Mouse (Mus musculus): ENCODE results near the gene Dhrs4. TPM values are rescaled to one million over a fixed set of nuclear protein-coding genes. Genes with fewer than 3 reads are reported as not detected.

Dhrs4 gene
- 57.4 and 80.1 TPM in 2 replicates for polyA plus RNA-seq (2012; rRNA removed; ENCODE audit: low replicate concordance)

GRCm38 (mm10) chr14:55478651-55479599 is at the start of gene Dhrs4:
Gene Dhrs4 (plus strand): TSS chr14:55478758.

GRCm38 (mm10) chr14:55490361-55491201 is 12.0 kb downstream of the Dhrs4 start, which contains the start of gene Carmil3:
Gene Carmil3 (plus strand): TSS chr14:55490651.

GRCm38 (mm10) chr14:55510125-55510731 is 31.7 kb downstream of the Dhrs4 start, which contains the start of gene Cpne6:
Gene Cpne6 (plus strand): TSS chr14:55510445.

GRCm38 (mm10) chr14:55524785-55525184 is 46.2 kb downstream of the Dhrs4 start, which contains the start of gene Nrl:
Gene Nrl (minus strand): TSS chr14:55524981.

Other genes starting within 250 kb of the Dhrs4 start
- 2.1 and 9.4 TPM in 2 replicates for gene Carmil3, start 11.9 kb downstream of the Dhrs4 start, polyA plus RNA-seq (2012; rRNA removed; ENCODE audit: low replicate concordance)
- gene Cpne6, start 31.7 kb downstream of the Dhrs4 start, polyA plus RNA-seq (2012; rRNA removed; ENCODE audit: low replicate concordance): 0.08 and 0.19 TPM in 2 replicates
- gene Nrl, start 46.2 kb downstream of the Dhrs4 start, polyA plus RNA-seq (2012; rRNA removed; ENCODE audit: low replicate concordance): not detected in 2 replicates
- 44.1 and 72.2 TPM in 2 replicates for gene Pck2, start 61.5 kb downstream of the Dhrs4 start, polyA plus RNA-seq (2012; rRNA removed; ENCODE audit: low replicate concordance)
- gene Dcaf11, start 81.2 kb downstream of the Dhrs4 start, polyA plus RNA-seq (2012; rRNA removed; ENCODE audit: low replicate concordance): 79.4 and 81.9 TPM in 2 replicates
- gene A730061H03Rik, start 81.6 kb downstream of the Dhrs4 start, polyA plus RNA-seq (2012; rRNA removed; ENCODE audit: low replicate concordance): 2.9 and 3.1 TPM in 2 replicates
- 0.68 and 2.5 TPM in 2 replicates for gene Fitm1, start 96.9 kb downstream of the Dhrs4 start, polyA plus RNA-seq (2012; rRNA removed; ENCODE audit: low replicate concordance)
- 111 and 123 TPM in 2 replicates for gene Psme1, start 99.4 kb downstream of the Dhrs4 start, polyA plus RNA-seq (2012; rRNA removed; ENCODE audit: low replicate concordance)
- gene Emc9, start 106.5 kb downstream of the Dhrs4 start, polyA plus RNA-seq (2012; rRNA removed; ENCODE audit: low replicate concordance): 34.6 and 113 TPM in 2 replicates
- 133 and 138 TPM in 2 replicates for gene Psme2, start 112.4 kb downstream of the Dhrs4 start, polyA plus RNA-seq (2012; rRNA removed; ENCODE audit: low replicate concordance)
- gene Rnf31, start 113.0 kb downstream of the Dhrs4 start, polyA plus RNA-seq (2012; rRNA removed; ENCODE audit: low replicate concordance): 27.9 and 42.1 TPM in 2 replicates
- gene Irf9, start 124.8 kb downstream of the Dhrs4 start, polyA plus RNA-seq (2012; rRNA removed; ENCODE audit: low replicate concordance): 39.3 and 81.5 TPM in 2 replicates
- 0.10 and 23.9 TPM in 2 replicates for gene Rec8, start 139.3 kb downstream of the Dhrs4 start, polyA plus RNA-seq (2012; rRNA removed; ENCODE audit: low replicate concordance)
- gene Ipo4, start 157.2 kb downstream of the Dhrs4 start, polyA plus RNA-seq (2012; rRNA removed; ENCODE audit: low replicate concordance): 115 and 240 TPM in 2 replicates
- gene Gm49378, start 159.1 kb downstream of the Dhrs4 start, polyA plus RNA-seq (2012; rRNA removed; ENCODE audit: low replicate concordance): 1.3 and 8.1 TPM in 2 replicates
- gene Tm9sf1, start 165.0 kb downstream of the Dhrs4 start, polyA plus RNA-seq (2012; rRNA removed; ENCODE audit: low replicate concordance): 73.5 and 94.8 TPM in 2 replicates
- gene Tssk4, start 171.4 kb downstream of the Dhrs4 start, polyA plus RNA-seq (2012; rRNA removed; ENCODE audit: low replicate concordance): 0.77 and 1.5 TPM in 2 replicates
- gene Mdp1, start 181.8 kb downstream of the Dhrs4 start, polyA plus RNA-seq (2012; rRNA removed; ENCODE audit: low replicate concordance): 31.3 and 35.2 TPM in 2 replicates
- gene Gmpr2, start 193.2 kb downstream of the Dhrs4 start, polyA plus RNA-seq (2012; rRNA removed; ENCODE audit: low replicate concordance): 28.6 and 31.3 TPM in 2 replicates
- gene Nedd8, start 193.4 kb downstream of the Dhrs4 start, polyA plus RNA-seq (2012; rRNA removed; ENCODE audit: low replicate concordance): 292 and 416 TPM in 2 replicates
- gene Tinf2, start 203.1 kb downstream of the Dhrs4 start, polyA plus RNA-seq (2012; rRNA removed; ENCODE audit: low replicate concordance): 12.3 and 17.1 TPM in 2 replicates
- gene Tgm1, start 235.2 kb downstream of the Dhrs4 start, polyA plus RNA-seq (2012; rRNA removed; ENCODE audit: low replicate concordance): 0.60 and 2.2 TPM in 2 replicates
- 34.6 and 47.9 TPM in 2 replicates for gene Rabggta, start 243.5 kb downstream of the Dhrs4 start, polyA plus RNA-seq (2012; rRNA removed; ENCODE audit: low replicate concordance)